Mouse (Mus musculus): ENCODE measurements around the gene Cdk19.

- no peak for TF ChIP-seq CTCF (conservative IDR thresholded peaks at IDR 0.05; ENCODE audit: insufficient read depth, insufficient read length, low read depth, low read length)
- TF ChIP-seq POLR2A (IDR thresholded peaks at IDR 0.05; ENCODE audit: low read depth, low read length) = no peak
Measured at GRCm38 (mm10) chr10:40400293-40400692, 60.9 kb downstream of the Cdk19 start.

All from kidney, adult 2 months (tissue).